Mouse (Mus musculus): ENCODE measurements around the gene Tm4sf1. TPM values are rescaled to one million over a fixed set of nuclear protein-coding genes. Genes with fewer than 3 reads are reported as not detected.

Tm4sf1 gene
- total RNA-seq (2021) (10 to 100 TPM; 30.4 to 73.2 TPM), polyA plus RNA-seq (2012; rRNA removed) (7.3 and 8.7 TPM in 2 replicates)
- long read RNA-seq, transcript Tm4sf1-202 (5 exons, 2,855 nt) = major isoform, 42 of 43 reads
- long read RNA-seq, partial matches to known transcripts = 1 of 43 reads
- long read RNA-seq, other reads (novel, unspliced or antisense) = 0 of 43 reads

DNA sequence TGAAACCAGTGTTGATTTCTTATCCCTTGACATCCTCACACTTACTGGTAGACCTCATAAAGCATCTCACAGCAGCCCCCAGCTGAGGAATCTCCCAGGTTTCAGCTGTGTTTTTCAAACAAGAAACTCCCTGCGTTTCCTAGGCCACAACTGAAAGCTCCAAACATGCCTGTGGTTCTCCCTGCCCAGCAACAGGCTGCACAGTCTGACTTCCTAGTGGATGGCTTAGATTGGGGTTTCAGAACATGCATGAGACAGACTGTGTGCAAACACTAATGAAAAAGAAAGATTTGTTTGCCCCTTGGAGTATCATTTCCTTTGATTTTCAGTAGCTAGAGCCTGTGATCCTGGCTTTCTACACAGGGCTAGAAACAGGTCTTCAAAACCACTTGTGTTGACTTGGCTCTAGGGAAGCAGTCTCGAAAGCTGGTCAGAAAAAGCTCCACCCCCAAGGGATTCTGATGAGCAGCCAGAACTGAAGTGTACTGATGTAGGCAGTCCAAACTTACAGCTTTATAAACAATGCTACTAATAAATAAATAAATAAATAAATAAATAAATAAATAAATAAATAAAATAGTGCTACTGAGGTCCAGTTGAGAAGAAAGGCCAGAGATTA, at the start of gene Tm4sf1:
TSS of gene Tm4sf1 (minus strand) at position 68 of the 619 bp plus-strand sequence.
- no peak for DNase-seq

- no peak for DNase-seq
Measured at GRCm38 (mm10) chr3:57344811-57345210, 43.0 kb upstream of the Tm4sf1 start.

GRCm38 (mm10) chr3:57343837-57344607, 42.2 kb upstream of the Tm4sf1 start:
- DNase-seq = no peak

DNA sequence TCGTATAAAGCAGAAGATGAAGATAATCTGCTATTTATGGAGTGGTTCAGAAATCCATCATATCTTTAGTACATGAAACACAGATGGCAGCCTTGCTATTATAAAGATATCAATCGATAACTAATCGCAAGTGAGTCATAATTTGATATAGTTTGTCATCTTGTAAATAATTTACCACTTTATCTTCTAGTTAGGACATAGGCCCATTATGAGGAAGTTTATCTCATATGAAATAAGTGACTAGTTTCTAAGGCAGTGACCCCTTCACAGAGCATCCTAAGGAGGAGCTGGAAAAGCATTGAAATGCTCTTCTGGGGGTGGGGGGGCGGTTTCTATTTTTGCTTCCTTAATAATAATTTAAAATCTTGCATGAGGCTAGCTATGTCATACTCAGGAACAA, 41.2 kb upstream of the Tm4sf1 start:
- no peak for DNase-seq

- no peak for DNase-seq
Measured at GRCm38 (mm10) chr3:57341321-57341720, 39.5 kb upstream of the Tm4sf1 start.

GRCm38 (mm10) chr3:57335080-57335815, 33.5 kb upstream of the Tm4sf1 start:
- DNase-seq = peak; percentile 16

- no peak for DNase-seq
Measured at GRCm38 (mm10) chr3:57327941-57328340, 26.2 kb upstream of the Tm4sf1 start.

- no peak for DNase-seq
Measured at GRCm38 (mm10) chr3:57307076-57307475, 5.3 kb upstream of the Tm4sf1 start.

GRCm38 (mm10) chr3:57305564-57305963, 3.8 kb upstream of the Tm4sf1 start:
- no peak for DNase-seq

GRCm38 (mm10) chr3:57304484-57304883, 2.7 kb upstream of the Tm4sf1 start:
- DNase-seq = no peak

DNA sequence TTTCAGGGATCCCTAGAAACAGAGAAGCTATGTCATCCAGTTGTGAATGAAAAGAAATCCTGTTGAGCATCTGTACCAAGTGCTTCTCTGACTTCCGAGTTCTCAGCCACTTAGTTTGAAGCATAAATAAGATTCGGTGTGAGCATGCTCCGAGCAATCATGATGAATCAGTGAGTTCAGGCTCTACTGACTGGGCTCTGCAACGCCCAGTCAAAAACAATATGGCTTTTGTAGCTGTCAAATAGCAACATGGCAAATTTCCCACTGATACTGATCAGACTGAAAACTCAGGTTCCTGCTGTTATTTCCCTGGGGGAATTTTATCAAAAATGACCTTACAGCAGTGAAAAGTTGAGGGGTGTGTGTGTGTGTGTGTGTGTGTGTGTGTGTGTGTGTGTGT, 2.3 kb upstream of the Tm4sf1 start:
- DNase-seq = no peak

- DNase-seq = no peak
Measured at GRCm38 (mm10) chr3:57303486-57303885, 1.7 kb upstream of the Tm4sf1 start.

DNA sequence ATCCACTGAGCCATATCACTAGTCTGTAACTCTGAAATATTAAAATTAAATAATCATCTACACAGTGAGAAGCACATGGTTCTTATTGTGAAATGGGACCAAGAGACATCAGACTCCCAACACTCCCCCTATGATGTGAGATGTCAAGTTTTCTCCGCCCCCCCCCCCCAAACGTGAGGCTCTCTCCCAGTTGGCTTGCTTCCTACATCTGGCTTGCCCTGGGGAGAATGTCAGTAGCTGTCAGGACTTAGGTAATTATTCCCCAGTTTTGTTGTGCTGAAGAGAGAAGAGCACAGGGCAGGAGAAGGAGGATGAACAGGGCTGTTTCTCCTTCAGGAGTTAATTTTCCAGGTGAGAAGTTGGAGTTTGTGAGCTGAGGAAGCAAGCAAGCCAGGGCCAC, 1.1 kb upstream of the Tm4sf1 start:
- DNase-seq = no peak

GRCm38 (mm10) chr3:57301366-57301765, 422 bp downstream of the Tm4sf1 start:
- DNase-seq = no peak

GRCm38 (mm10) chr3:57297991-57298390, 3.8 kb downstream of the Tm4sf1 start:
- no peak for DNase-seq

DNA sequence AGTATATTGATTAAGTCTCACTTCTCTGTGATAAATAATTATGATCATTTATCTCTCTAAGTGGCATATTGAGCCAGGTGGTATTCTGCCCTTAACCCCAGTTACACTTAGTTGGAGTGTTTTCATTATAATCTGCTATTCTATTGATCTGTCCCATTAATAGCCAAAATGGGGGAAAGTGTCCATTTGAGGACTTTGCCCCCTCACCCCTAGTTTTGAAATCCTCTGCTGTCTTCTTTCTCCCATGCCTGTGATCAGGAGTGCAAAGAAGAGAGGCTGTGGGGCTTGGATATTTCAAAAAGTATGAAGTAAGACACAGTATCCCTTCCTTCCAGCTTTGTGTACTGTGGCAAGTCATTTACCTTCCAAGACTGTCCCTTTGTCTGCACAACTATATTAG, 5.2 kb downstream of the Tm4sf1 start:
- DNase-seq = no peak

DNA sequence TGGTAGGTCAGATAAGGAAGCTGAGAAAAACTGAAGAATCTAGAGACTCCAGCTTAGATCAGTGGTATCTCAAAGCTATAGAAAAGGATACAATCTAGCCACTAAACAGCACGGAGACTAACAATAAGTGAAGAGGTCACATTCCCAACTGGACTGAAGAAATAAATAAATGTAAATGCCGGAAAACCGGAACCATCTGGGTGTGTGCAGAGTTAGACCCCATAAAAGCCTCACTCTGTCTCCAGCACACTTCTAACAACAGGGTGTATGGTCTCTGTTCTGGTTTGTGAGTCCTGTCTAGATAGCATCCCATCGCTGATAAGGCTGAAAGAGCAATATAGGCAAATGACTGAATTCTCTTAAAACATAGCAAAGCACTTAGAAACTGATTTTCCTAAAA, 6.2 kb downstream of the Tm4sf1 start:
- DNase-seq = no peak

- DNase-seq = peak; percentile 60
Measured at GRCm38 (mm10) chr3:57294742-57295525, 6.9 kb downstream of the Tm4sf1 start.

DNA sequence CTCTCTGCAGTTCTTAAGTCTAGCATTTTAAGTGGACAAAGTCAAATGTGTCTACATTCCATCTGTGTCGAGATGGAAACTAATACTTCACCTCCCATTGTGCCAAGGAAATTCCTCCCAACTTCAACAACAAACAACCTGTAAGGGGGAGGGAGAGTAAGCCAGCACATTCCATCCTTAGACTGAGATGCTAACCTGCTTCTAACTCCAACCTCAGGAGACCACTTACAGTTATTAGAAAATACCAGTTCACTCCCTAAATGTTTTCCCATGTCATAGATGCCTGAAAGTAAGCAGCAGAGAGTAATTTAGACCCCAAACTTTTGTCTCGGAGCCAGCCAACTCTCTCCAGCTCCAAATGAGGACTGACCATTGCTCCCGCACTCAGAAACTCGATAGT, 7.9 kb downstream of the Tm4sf1 start:
- DNase-seq = no peak

GRCm38 (mm10) chr3:57292826-57293225, 9.0 kb downstream of the Tm4sf1 start:
- DNase-seq = no peak

- DNase-seq = no peak
Measured at GRCm38 (mm10) chr3:57288944-57289491, 12.8 kb downstream of the Tm4sf1 start.

All from adrenal gland, adult 2 months (tissue).